Mouse (Mus musculus) hindbrain, embryonic 14.5 days (tissue): Measurements from ENCODE around the gene Myef2. TPM values are rescaled to one million over a fixed set of nuclear protein-coding genes. Genes with fewer than 3 reads are reported as not detected.

ENCODE experiments used
- polyA plus RNA-seq: library from polyadenylated mRNA; unstranded; fragments of >200 nt; fragmentation: Nextera tagmentation; extraction: Ambion mirVana; gene quantifications from 2 replicates; pipeline ENCODE4 v1.2.1, GENCODE M21; 2014

The Myef2 gene
- polyA plus RNA-seq, 1 experiment from 2014 or later = 227 TPM

Other genes starting within 250 kb of the Myef2 start
- 5.6 and 8.2 TPM in 2 replicates for gene Slc24a5, start 55.5 kb downstream of the Myef2 start, polyA plus RNA-seq
- gene Ctxn2, start 13.0 kb upstream of the Myef2 start, polyA plus RNA-seq = 17.5 and 20.7 TPM in 2 replicates
- gene Slc12a1, start 28.8 kb upstream of the Myef2 start, polyA plus RNA-seq = 0.15 and 0.18 TPM in 2 replicates
- 81.8 and 83.5 TPM in 2 replicates for gene Dut, start 123.5 kb upstream of the Myef2 start, polyA plus RNA-seq